Mouse (Mus musculus) hindbrain, embryonic 16.5 days (tissue): ENCODE results near the gene Arhgef18. TPM values are rescaled to one million over a fixed set of nuclear protein-coding genes. Genes with fewer than 3 reads are reported as not detected.

Source experiments
- ATAC-seq: fragments of 200-750 bp; cut with Nextera tagmentation; 2 replicates; pipeline ENCODE4 v1.8.0; 2017; ENCODE audit warnings: moderate TSS enrichment, moderate library complexity
- H3K27ac ChIP-seq: fragments of 300-500 bp; sonication (generic); 2 replicates; pipeline ENCODE4 v1.5.1; 2014; ENCODE audit warnings: low read depth, mild to moderate bottlenecking, control low read depth, low read length, moderate library complexity
- H3K27me3 ChIP-seq: fragments of 300-500 bp; sonication (generic); replicated peaks from 2 replicates; pipeline ENCODE4 v1.6.1; 2014; ENCODE audit warnings: low read length; ENCODE audit not compliant: control insufficient read depth, insufficient read depth
- H3K36me3 ChIP-seq: fragments of 300-500 bp; sonication (generic); 2 replicates; pipeline ENCODE4 v1.6.1; 2014; ENCODE audit warnings: mild to moderate bottlenecking, low read length, moderate library complexity, mixed read lengths; ENCODE audit not compliant: control insufficient read depth, insufficient read depth
- H3K4me1 ChIP-seq: fragments of 300-500 bp; sonication (generic); 2 replicates; pipeline ENCODE4 v1.6.1; 2014; ENCODE audit warnings: low read depth, low read length; ENCODE audit not compliant: control insufficient read depth, insufficient read depth
- H3K4me2 ChIP-seq: fragments of 300-500 bp; sonication (generic); 2 replicates; pipeline ENCODE4 v1.6.1; 2014; ENCODE audit warnings: mild to moderate bottlenecking, low read length, control low read depth, moderate library complexity
- H3K4me3 ChIP-seq: fragments of 300-500 bp; sonication (generic); 2 replicates; pipeline ENCODE4 v1.5.1; 2014; ENCODE audit warnings: mild to moderate bottlenecking, low read length, control low read depth, moderate library complexity
- H3K9ac ChIP-seq: fragments of 300-500 bp; sonication (generic); 2 replicates; pipeline ENCODE4 v1.6.1; 2014; ENCODE audit warnings: low read depth, mild to moderate bottlenecking, control low read depth, low read length, moderate library complexity
- H3K9me3 ChIP-seq: fragments of 300-500 bp; sonication (generic); 2 replicates; pipeline ENCODE4 v1.6.1; 2014; ENCODE audit warnings: mild to moderate bottlenecking, low read length, moderate library complexity; ENCODE audit not compliant: control insufficient read depth
- WGBS: fragments of 180-500 bp; shearing (Covaris S2); extraction: QIAGEN DNeasy Blood & Tissue Kit; methylation state at CpG from one replicate; pipeline ENCODE4 v1.1.7; 2014; 5-methylcytosine and 5-hydroxymethylcytosine counted together
- polyA plus RNA-seq: library from polyadenylated mRNA; unstranded; fragments of >200 nt; fragmentation: Nextera tagmentation; extraction: Ambion mirVana; gene quantifications from 2 replicates; pipeline ENCODE4 v1.2.1, GENCODE M21; 2015

The Arhgef18 gene
- polyA plus RNA-seq, result 11.5 and 11.7 TPM in 2 replicates

- Histone ChIP-seq H3K4me3 (peak within 1 kb of the TSS; percentile 90), H3K4me2 (peak within 1 kb of the TSS; percentile 86), H3K27ac (peak within 1 kb of the TSS; percentile 59), H3K36me3 (no peaks in the 10 kb centered on the region), H3K4me1 (peaks cover 12% of the 10 kb centered on the region), H3K27me3 (no peaks in the 10 kb centered on the region), H3K9me3 (no peaks in the 10 kb centered on the region), H3K9ac (peak within 1 kb of the TSS; percentile 85)
- ATAC-seq, result peak; percentile 99
- WGBS, result under 1% methylated on average over 47 of the region's 48 CpGs
Observed at GRCm38 (mm10) chr8:3392771-3393710, at the start of gene Arhgef18. TSS of gene Arhgef18 (plus strand) at chr8:3393006.

DNA sequence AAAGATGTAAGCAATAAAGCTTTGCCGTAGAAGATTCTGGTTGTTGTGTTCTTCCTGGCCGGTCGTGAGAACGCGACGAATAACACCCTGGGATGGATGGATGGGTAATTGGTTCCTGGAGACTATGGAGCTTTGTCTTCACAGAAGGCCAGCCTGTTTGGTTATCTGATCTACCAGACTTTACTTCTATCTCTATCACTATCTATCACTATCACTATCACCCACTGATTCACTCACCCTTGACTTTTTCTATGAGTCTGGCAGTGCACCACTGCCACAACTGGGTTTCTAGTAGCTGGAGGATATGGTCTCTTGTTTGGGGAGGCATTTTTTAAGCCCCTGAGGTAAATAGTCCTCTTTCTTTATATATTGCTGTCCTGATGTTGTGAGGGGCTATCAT, 47.5 kb upstream of the Arhgef18 start:
- no peak for ATAC-seq
- H3K4me1 ChIP-seq, result no peaks in the 10 kb centered on the region
- H3K4me3 ChIP-seq, result no peak overlapping the region
- H3K27ac ChIP-seq, result no peak overlapping the region
- 96% methylated on average over 6 of the region's 6 CpGs for WGBS
- no peaks in the 10 kb centered on the region for H3K36me3 ChIP-seq
- H3K9ac ChIP-seq, result no peak overlapping the region
- no peaks in the 10 kb centered on the region for H3K27me3 ChIP-seq
- H3K9me3 ChIP-seq, result no peaks in the 10 kb centered on the region
- H3K4me2 ChIP-seq, result no peak overlapping the region

DNA sequence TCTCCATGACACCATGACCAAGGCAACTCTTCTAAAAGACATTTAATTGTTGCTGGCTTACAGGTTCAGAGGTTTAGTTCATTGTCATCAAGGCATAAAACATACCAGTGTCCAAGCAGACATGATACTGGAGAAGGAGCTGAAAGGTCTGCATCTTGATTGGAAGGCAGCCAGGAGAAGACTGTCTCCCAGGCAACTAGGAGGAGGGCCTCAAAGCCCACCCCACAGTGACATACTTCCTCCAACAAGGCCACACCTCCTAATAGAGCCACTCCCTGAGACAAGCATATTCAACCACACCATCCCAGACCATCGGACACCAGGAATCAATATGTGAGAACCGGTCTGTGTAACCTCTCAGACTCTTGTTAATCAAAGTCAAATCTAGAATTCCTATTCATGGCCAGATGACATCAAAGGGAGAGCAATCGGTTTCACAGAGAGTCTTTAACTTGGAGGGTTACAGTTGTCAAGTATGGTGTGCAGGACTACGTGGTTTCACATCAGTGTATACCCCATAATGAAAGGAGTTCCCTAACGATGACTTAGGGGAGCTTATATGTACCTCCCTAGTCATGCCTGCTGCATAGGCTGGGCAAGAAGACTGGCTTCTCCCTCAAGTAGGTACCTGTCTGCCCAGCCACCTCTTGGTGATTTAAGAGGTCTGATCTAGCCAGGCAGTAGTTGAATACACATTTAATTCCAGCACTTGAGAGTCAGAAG, 46.0 kb upstream of the Arhgef18 start:
- H3K4me1 ChIP-seq, result no peaks in the 10 kb centered on the region
- H3K4me3 ChIP-seq, result no peak overlapping the region
- WGBS, result 91% methylated on average over 5 of the region's 5 CpGs
- H3K27ac ChIP-seq, result no peak overlapping the region
- H3K36me3 ChIP-seq, result no peaks in the 10 kb centered on the region
- H3K9me3 ChIP-seq, result no peaks in the 10 kb centered on the region
- H3K27me3 ChIP-seq, result no peaks in the 10 kb centered on the region
- H3K9ac ChIP-seq, result no peak overlapping the region
- no peak for ATAC-seq
- H3K4me2 ChIP-seq, result no peak overlapping the region

DNA sequence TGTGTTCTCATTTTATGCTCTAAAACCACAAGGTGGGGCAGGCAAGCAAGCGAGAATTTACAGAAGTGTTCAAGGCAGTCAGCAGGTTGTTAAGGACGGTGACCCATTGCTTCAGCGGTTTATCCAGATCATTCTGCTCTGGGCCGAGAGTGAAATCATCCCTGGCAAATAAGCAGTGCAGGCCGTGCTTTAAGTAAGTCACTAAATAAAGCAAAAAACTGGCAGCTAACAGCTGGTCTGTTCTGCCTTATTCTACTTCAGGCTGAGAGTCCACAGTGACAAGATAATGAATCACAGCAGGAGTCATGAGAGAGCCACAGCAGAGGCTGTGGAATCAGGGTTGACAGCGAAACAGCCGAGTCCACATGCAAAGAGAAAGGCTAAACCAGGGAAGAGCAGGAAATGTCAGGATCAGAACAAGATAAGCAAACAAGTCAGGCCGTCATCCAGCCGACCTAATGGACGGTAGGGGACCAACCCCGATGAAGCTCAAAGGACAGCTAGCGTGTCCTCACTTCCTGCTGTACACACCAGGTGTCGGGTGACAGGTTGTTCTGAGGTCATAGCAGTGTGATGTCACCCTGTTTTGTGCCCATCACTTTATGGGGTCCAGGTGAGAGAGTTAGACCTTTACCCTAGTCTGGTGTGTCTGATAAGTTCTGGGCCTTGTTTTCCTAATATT, 44.5 kb upstream of the Arhgef18 start:
- H3K27ac ChIP-seq, result no peak overlapping the region
- no peak overlapping the region for H3K4me2 ChIP-seq
- no peaks in the 10 kb centered on the region for H3K27me3 ChIP-seq
- peak; percentile 61 for ATAC-seq
- H3K9me3 ChIP-seq, result no peaks in the 10 kb centered on the region
- H3K4me3 ChIP-seq, result no peak overlapping the region
- WGBS, result 48% methylated on average over 13 of the region's 13 CpGs
- H3K36me3 ChIP-seq, result no peaks in the 10 kb centered on the region
- H3K4me1 ChIP-seq, result no peaks in the 10 kb centered on the region
- H3K9ac ChIP-seq, result no peak overlapping the region

GRCm38 (mm10) chr8:3350747-3351146, 42.1 kb upstream of the Arhgef18 start:
- Histone ChIP-seq H3K27me3 (no peaks in the 10 kb centered on the region), H3K4me1 (no peaks in the 10 kb centered on the region), H3K36me3 (no peaks in the 10 kb centered on the region), H3K27ac (no peak overlapping the region), H3K9ac (no peak overlapping the region), H3K4me3 (no peak overlapping the region), H3K9me3 (no peaks in the 10 kb centered on the region), H3K4me2 (no peak overlapping the region)
- WGBS, result 71% methylated on average over 6 of the region's 6 CpGs
- no peak for ATAC-seq

GRCm38 (mm10) chr8:3352715-3353114, 40.1 kb upstream of the Arhgef18 start:
- no peak for ATAC-seq
- WGBS, result 83% methylated on average over 6 of the region's 6 CpGs
- Histone ChIP-seq H3K36me3 (no peaks in the 10 kb centered on the region), H3K9me3 (no peaks in the 10 kb centered on the region), H3K4me1 (no peaks in the 10 kb centered on the region), H3K9ac (no peak overlapping the region), H3K27me3 (no peaks in the 10 kb centered on the region), H3K4me3 (no peak overlapping the region), H3K4me2 (no peak overlapping the region), H3K27ac (no peak overlapping the region)

DNA sequence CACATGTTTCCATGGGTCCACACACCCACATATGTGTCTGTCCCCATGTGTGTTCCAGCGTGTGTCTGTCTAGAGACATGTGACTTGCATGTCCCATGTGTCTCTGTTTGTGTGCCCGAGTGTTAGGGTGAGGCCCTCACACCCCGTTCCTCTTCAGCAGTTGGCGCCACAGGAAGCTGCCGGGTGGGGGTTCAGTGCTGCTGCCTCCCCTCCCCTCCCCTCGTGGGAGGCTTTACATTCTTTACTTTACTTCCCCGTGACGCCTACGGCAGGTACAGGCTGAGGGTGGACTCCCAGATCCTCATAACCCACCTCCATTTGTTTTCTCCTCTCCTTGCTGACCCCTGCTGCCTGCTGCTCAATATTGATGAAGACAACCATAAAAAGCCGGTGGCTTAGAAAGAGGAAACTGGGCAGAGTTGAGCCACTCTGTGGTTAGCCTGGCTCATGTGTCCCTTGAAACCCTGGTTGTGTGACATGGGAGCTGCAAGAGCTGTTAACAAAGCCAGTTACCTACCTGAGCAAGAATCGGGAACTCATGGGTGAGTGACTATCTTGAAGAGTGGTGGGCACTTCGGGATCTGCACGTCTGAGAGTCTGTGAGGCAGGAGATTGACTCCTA, 39.5 kb upstream of the Arhgef18 start, which contains the start of gene A430078G23Rik:
A430078G23Rik (plus strand) TSS at position 227 of the 622 bp plus-strand sequence.
- no peak within 1 kb of the TSS for H3K27ac ChIP-seq
- no peaks in the 10 kb centered on the region for H3K27me3 ChIP-seq
- WGBS, result 86% methylated on average over 13 of the region's 13 CpGs
- H3K4me3 ChIP-seq, result no peak within 1 kb of the TSS
- no peak within 1 kb of the TSS for H3K9ac ChIP-seq
- no peak within 1 kb of the TSS for H3K4me2 ChIP-seq
- no peaks in the 10 kb centered on the region for H3K4me1 ChIP-seq
- H3K36me3 ChIP-seq, result no peaks in the 10 kb centered on the region
- H3K9me3 ChIP-seq, result no peaks in the 10 kb centered on the region
- no peak for ATAC-seq

GRCm38 (mm10) chr8:3353811-3354442, 38.9 kb upstream of the Arhgef18 start:
- Histone ChIP-seq H3K4me2 (no peak overlapping the region), H3K36me3 (no peaks in the 10 kb centered on the region), H3K4me3 (no peak overlapping the region), H3K4me1 (no peaks in the 10 kb centered on the region), H3K9me3 (no peaks in the 10 kb centered on the region), H3K27ac (no peak overlapping the region), H3K9ac (no peak overlapping the region), H3K27me3 (no peaks in the 10 kb centered on the region)
- no peak for ATAC-seq
- WGBS, result 79% methylated on average over 6 of the region's 6 CpGs
